Mouse (Mus musculus) large intestine, adult 2 months (tissue): ENCODE measurements around the gene Acpp. TPM values are rescaled to one million over a fixed set of nuclear protein-coding genes. Genes with fewer than 3 reads are reported as not detected.
A peak's percentile ranks its signal among the peaks of the same experiment; 100 is the strongest.

ENCODE experiments used
- DNase-seq: peaks from one replicate; pipeline ENCODE4 v3.0.0-alpha.2; 2012; ENCODE audit warnings: low read depth, low spot score
- WGBS: fragments of 180-500 bp; shearing (Covaris S2); methylation state at CpG from one replicate; pipeline ENCODE4 v1.1.7; 2018; 5-methylcytosine and 5-hydroxymethylcytosine counted together
- polyA plus RNA-seq: library from polyadenylated mRNA; depleted of rRNA; stranded (reverse); fragments of >200 nt; gene quantifications from 2 replicates; pipeline ENCODE4 v1.2.3, GENCODE M21; 2012

Acpp gene
- polyA plus RNA-seq, 1 experiment, result 5.5 TPM

DNA sequence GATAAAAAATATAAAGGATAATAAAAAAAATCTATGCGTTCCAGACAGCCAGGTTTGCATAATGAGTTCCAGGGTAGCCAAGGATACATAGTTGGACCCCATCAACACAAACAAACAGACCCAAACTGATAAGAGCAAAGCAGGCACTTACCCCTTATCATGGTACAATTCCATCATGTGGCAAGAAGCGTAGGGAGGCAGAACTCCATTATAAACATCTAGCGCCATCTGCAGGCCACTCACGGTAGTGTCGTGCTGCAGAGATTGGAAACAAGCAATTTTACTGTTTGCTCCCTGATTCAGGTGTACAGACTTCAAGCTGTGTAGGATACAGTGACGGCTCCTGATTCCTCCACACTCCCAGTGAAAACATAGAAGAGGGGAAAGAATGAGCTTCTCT, 30.8 kb downstream of the Acpp start:
- peak; percentile 50 for DNase-seq
- 8% methylated on average over 6 of the region's 6 CpGs for WGBS

- 62% methylated on average over 6 of the region's 6 CpGs for WGBS
- DNase-seq, result no peak
Measured at GRCm38 (mm10) chr9:104305333-104306111, 32.0 kb downstream of the Acpp start.

DNA sequence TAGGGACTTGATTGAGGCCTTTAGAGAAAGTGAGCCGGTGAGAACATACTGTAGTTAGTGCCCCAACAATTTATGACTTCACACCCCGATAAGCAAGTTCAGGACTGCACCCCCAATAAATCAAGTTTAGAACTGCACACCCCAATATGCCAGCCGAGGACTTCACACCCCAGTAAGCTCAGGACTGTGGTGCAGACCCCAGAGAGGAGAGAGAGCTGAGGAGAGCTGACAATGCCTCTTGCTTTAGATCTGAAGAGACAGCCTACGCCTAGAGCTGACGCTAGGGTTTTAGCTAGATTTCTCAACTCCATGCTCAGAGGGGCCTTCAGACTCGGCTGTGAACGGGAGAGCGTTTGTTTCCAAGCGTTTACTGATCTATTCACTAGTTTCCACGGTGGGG, 32.7 kb downstream of the Acpp start:
- 31% methylated on average over 10 of the region's 10 CpGs for WGBS
- no peak for DNase-seq

- no peak for DNase-seq
- 32% methylated on average over 4 of the region's 4 CpGs for WGBS
Measured at GRCm38 (mm10) chr9:104304376-104304775, 33.2 kb downstream of the Acpp start.

DNA sequence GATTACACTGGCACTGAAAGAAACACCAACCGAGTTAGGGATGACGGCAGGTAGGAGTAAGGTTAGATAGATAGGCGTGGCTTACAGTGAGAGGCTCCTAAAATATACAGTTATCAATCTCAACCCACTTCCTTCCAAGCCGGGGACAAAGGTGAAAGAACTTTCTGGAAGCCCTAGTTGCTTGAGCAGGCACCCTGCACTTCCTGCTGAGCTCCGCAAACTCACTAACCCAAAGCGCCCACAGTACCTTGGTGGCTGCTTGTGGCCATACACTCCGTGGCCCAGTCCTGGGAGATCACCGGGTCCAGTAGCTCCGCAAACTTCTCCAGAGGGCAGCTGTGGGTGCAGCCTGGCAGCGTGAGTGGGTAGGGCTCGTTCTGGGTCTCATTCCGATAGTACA, 37.0 kb downstream of the Acpp start:
- WGBS, result 31% methylated on average over 12 of the region's 12 CpGs
- DNase-seq, result peak; percentile 48

DNA sequence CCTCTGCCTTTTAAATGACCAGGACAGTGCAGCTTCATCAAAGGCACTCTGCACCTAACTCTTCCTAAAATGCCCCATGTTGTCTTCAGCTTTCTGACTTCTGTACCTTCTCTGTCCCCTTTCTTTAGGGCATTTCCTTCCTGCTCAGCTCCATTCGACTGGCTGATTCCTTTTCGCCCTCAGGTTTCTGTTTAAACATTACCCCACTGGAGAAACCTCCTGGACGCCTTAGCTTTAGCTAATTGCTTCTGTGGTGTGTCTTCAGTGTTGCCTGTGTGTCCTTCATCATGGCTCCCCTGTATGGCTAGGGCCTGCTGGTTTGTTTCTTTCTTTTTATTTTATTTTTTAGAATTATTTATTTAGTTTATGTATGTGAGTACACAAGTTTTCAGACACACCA, 40.5 kb downstream of the Acpp start:
- 53% methylated on average over 3 of the region's 3 CpGs for WGBS
- no peak for DNase-seq

- WGBS, result 75% methylated on average over 6 of the region's 6 CpGs
- no peak for DNase-seq
Measured at GRCm38 (mm10) chr9:104284934-104285333, 52.6 kb downstream of the Acpp start.

GRCm38 (mm10) chr9:104282536-104282935, 55.0 kb downstream of the Acpp start:
- no peak for DNase-seq
- 63% methylated on average over 8 of the region's 8 CpGs for WGBS

- DNase-seq, result no peak
- 66% methylated on average over 5 of the region's 5 CpGs for WGBS
Measured at GRCm38 (mm10) chr9:104281737-104282136, 55.8 kb downstream of the Acpp start.

DNA sequence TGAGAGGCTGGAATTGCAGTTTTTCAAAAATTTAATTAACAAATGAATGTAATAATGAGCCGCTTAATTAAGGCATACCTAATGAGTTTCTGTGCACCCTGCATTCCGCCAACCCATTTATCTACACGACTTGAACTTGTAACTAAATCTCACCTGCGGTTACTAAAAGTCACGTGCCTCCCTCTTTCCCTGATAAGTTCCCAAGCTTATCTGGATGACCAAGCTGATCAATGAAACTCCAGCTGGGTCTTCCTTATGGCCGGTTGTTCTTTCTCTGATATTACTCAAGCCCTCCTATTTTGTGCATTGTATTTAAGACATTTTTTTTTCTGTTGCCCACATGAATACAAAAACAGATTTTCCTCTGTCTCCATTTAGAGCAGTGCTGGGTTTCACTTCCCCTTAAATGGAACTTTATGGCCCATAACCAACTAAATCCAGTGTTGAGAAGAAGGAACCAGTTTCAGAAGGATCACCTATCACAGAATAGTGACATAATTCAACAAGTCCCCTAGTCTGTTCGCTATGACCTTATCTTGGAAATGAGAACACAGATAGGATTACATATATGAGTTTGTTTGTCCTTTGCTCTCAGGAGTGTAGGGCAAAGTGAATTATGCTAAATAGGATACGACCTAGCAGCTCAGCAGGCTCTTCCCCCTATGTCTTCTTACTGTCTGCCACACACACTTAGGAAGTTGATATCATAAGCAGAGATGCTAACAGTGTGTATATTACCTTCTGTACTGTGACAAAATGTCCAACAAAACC, 56.6 kb downstream of the Acpp start:
- DNase-seq, result no peak
- 62% methylated on average over 8 of the region's 8 CpGs for WGBS

GRCm38 (mm10) chr9:104277528-104278162, 59.9 kb downstream of the Acpp start:
- DNase-seq, result no peak
- WGBS, result 21% methylated on average over 18 of the region's 18 CpGs

DNA sequence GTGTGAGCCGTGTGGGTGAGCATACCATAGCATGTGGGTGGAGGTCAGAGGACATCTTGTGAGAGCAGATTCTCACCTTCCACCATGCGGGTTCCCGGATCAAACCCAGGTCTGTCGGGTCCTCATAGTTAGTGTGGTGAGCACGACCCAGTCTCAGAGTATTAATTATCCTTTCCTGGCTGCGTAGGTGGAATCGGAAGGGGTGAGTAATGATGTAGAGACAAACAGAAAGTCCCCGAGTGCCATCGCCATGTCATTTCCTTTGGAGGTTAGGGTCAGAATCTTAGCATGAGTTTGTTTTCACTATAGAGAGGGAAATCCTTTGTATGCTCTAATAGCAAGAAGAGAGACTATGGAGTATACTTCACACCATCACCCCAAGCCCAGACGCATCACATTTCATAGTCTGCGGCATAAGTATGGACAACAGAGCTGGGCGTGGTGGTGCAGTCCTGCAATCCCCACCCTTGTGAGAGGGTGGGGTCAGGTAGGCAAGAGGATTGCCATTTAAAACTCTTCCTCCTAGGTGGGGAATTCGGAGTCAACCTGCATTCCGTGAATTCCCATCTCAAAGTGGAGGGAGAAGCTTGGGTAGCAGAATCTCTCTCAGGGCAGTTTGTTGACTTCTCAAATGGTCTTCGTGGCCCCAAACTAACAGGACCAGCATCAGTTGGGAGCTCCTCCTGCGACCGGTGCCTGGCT, 62.3 kb downstream of the Acpp start:
- DNase-seq, result no peak
- 72% methylated on average over 17 of the region's 17 CpGs for WGBS

DNA sequence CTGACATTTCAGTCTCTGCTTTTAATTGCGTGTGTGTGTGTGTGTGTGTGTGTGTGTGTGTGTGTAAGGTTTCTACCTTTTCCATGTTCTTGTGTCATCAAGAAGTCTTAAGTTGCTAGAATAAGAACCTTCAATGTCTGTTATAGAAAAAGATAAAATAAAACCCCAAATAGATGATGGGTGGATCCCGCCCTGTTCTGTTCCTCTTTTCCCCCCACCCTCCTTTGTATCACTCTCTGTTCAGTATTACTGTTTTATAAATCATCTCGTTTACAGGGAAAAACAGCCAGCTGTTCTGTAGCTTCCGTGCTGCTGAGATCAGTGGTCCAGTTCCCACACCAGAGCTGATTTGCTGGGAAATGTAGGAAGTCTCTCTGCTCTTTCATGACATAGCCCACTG, 65.5 kb downstream of the Acpp start:
- no peak for DNase-seq
- 69% methylated on average over 4 of the region's 4 CpGs for WGBS

- 72% methylated on average over 4 of the region's 4 CpGs for WGBS
Measured at GRCm38 (mm10) chr9:104271642-104272041, 65.9 kb downstream of the Acpp start.

DNA sequence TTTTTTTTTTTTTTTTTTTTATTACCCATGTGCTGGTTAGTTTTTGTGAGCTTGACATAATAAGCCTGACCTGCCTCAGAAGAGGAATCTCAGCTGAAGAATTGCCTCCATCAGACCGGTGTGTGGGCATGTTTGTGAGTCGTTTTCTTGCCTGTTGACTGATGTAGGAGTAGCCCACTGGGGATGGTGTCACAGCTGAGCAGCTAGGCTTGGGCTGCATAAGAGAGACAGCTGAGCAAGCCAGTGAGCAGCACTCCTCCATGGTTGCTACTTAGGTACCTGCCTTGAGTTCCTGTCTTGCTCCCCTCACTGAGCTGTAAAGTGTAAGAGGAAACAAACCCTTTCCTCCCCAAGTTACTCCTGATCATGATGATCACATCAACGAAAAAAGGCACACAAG, 67.6 kb downstream of the Acpp start:
- WGBS, result 48% methylated on average over 3 of the region's 3 CpGs
- DNase-seq, result no peak

More at GRCm38 (mm10) chr9:104271642-104272041, 65.9 kb downstream of the Acpp start:
- DNase-seq, result no peak

GRCm38 (mm10) chr9:104269349-104269871, 68.1 kb downstream of the Acpp start:
- 9% methylated on average over 10 of the region's 10 CpGs for WGBS
- DNase-seq, result no peak

DNA sequence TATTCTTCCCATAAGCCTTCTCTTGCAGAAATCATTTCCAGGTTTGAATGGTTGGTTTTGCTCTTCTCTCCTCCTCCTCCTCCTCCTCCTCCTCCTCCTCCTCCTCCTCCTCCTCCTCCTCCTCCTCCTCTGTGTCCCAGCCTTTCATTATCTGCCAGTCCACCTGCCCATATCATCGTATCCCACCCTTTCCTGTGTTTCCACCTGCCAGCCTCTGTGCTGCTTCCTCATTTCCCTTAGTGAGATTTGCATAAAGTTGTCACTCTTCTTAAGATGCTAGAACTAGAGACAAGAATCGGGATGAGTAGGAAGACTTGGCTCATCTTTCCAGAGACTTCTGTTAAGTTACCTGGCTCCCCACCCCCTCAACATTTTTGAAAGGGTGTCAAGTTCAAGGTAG, 73.0 kb downstream of the Acpp start:
- WGBS, result 49% methylated on average over 2 of the region's 2 CpGs
- DNase-seq, result no peak

DNA sequence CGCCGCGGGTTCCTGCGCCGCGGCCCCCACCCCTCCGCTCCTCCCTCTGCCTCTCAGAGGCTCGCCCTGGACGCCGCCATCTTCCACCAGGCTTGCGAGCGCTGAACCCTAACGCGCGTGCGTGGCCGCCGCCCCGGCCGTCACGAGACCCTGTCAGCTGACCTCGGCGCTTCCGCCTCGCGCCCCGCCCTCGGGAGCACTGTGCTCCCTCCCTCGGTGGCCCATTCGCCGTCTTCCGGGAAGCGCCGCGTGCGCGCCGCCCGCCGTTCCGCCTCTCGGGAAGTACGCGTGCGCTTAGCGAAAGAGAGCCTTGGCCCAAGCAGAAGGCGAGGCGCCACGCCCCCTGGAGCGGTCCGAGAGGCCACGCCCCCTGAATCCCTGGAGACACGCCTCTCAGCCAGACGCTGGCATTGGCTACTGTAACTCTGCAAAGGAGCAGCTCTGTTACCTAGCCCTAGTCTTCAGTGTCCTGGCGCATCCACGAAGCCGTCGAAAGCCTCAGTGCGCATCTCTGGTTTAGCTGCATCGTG, 74.7 kb downstream of the Acpp start, which contains the start of gene Dnajc13:
Gene Dnajc13 (minus strand): TSS at position 108 of the 530 bp plus-strand sequence.
- DNase-seq, result peak; percentile 92
- WGBS, result under 1% methylated on average over 56 of the region's 60 CpGs

GRCm38 (mm10) chr9:104262016-104262762, 75.4 kb downstream of the Acpp start:
- WGBS, result under 1% methylated on average over 46 of the region's 46 CpGs
- DNase-seq, result no peak
